Mouse (Mus musculus): ENCODE data around the gene Tmem196. TPM values are rescaled to one million over a fixed set of nuclear protein-coding genes. Genes with fewer than 3 reads are reported as not detected.

Gene Tmem196
- 1 to 10 TPM; 8.3 to 9.5 (median 8.8) TPM for total RNA-seq (2022)

GRCm38 (mm10) chr12:119945589-119946310 lies at the start of gene Tmem196:
Gene Tmem196, plus strand, starts transcription at chr12:119945822.
- DNase-seq (ENCODE audit: low spot score in 2 of 2) = peak in 1 of 2 experiments; percentile 4

GRCm38 (mm10) chr12:119946311-119946692 lies 680 bp downstream of the Tmem196 start:
- DNase-seq (ENCODE audit: low spot score in 2 of 2) = no peak

GRCm38 (mm10) chr12:119957041-119957440 lies 11.4 kb downstream of the Tmem196 start:
- DNase-seq (ENCODE audit: low spot score in 2 of 2) = no peak

- peak in 1 of 2 experiments; percentile 41 for DNase-seq (ENCODE audit: low spot score in 2 of 2)
Measured at GRCm38 (mm10) chr12:119960730-119961129, 15.1 kb downstream of the Tmem196 start.

GRCm38 (mm10) chr12:119965373-119965772 lies 19.8 kb downstream of the Tmem196 start:
- DNase-seq (ENCODE audit: low spot score in 2 of 2) = no peak

GRCm38 (mm10) chr12:119970068-119970467 lies 24.4 kb downstream of the Tmem196 start:
- DNase-seq (ENCODE audit: low spot score in 2 of 2) = no peak

GRCm38 (mm10) chr12:119981731-119982130 lies 36.1 kb downstream of the Tmem196 start:
- peak in 1 of 2 experiments; percentile 45 for DNase-seq (ENCODE audit: low spot score in 2 of 2)

- no peak for DNase-seq (ENCODE audit: low spot score in 2 of 2)
Measured at GRCm38 (mm10) chr12:119998267-119998666, 52.6 kb downstream of the Tmem196 start.

- no peak for DNase-seq (ENCODE audit: low spot score in 2 of 2)
Measured at GRCm38 (mm10) chr12:120004280-120004679, 58.7 kb downstream of the Tmem196 start.

- no peak for DNase-seq (ENCODE audit: low spot score in 2 of 2)
Measured at GRCm38 (mm10) chr12:120014768-120015167, 69.1 kb downstream of the Tmem196 start.

GRCm38 (mm10) chr12:120015201-120015600 lies 69.6 kb downstream of the Tmem196 start:
- no peak for DNase-seq (ENCODE audit: low spot score in 2 of 2)

- peak; percentile 43 to 49 for DNase-seq (ENCODE audit: low spot score in 2 of 2)
Measured at GRCm38 (mm10) chr12:120028089-120028959, 82.7 kb downstream of the Tmem196 start.
